Mouse (Mus musculus): ENCODE data around the gene Npm3.

Npm3 gene

DNA sequence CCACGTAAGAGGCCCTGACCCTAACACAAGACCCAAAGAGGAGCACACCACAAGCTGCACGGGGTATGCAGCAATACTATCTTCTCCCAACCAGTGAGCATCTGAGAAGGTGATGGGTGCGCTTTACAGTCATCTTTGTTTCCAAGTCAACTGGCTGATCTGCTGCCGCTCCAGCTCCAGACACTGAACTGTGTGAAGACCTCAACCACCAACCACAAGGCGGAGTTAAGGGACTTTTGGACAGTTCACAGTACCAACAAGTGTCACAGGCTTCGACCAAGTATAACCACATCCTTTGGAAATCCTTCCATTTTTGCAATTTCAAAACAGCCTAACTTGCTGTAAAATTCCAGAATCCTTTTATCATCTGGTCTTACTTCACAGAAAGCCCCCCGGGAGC is 2.5 kb upstream of the Npm3 start:
- DNase-seq, result no peak

DNA sequence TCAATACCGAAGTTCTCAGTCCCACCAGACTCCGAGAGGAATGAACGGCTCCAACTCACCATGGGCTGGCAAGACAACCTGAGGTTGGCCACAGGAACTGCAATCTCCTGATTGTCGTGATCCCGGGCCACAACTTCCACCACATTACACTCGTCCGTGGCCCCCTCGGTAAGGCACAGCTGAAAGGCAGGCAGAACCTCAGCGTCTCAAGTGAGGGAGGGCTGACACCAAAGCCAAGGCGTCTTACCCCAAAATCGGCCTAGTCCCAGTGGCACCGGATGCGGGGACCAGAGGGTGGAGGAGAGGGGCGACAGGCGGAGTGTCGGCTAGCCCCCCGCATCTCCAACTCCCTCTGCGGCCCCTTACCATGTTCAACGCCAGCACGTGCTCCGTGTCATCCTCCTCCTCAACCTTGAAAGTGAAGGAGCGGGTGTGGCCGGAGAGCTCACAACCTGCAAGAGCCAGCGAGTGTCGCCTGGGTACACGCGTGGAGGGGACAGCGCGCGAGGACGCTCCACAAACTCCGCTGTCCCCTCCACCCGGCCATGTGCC is 624 bp downstream of the Npm3 start:
- no peak for DNase-seq

DNA sequence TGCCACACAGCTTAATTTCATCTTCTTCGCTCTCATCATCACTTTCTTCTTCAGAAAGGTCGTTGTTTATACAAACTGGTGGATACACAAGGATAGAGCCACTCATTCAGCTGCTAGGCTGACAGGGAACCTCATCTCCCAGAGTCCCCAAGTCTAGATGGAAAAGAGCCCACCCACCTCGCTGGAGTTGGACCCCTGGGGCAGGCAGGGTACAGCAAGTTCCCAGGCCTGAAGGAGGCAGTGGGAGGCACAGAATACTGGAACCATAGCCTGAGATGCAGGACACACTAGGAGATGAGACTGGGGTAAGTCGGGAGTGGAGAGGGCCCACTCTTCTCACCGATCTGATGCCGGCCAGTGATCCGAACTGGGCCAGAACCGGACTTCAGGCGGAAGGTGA is 1.2 kb downstream of the Npm3 start:
- DNase-seq, result no peak

DNA sequence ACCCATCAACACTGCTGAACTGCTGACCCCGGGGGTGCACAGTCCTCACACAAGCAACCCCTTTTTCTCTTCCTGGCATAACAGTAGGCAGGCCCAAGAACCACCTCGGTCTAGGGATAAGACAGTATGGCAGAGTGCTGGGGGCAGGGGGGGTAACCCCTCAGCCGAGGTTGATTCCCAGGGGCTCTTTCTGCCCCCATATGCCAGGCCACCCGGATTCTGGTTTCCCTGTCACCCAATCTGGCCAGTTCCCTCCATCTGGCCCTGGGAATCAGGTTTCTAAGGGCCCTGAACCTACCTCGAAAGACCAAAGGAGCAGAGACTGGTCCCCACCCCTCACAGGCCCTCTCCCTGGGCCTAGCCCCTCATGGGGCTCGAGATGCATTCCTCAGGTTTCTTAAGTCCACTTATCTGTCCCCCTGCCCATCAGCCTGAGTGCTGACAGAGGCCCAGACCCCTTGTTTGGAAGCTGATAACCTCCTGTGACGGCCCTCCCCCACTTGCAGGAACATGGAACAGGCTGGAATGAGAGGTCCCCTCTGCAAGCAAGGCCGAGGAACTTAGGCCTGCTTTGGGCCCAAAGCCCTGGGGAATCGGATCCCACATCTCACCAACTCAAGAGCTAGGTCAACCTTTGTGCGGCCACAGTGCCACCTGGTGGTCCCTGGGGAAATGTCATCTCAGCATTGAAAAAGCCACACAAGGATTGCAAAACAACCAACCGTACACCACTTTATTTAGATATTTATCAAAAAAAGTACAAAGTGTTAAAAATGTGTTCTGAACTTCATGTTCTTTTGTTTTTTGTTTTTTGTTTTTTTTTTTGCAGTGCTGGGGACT is 2.1 kb downstream of the Npm3 start:
- peak; percentile 86 for DNase-seq

DNA sequence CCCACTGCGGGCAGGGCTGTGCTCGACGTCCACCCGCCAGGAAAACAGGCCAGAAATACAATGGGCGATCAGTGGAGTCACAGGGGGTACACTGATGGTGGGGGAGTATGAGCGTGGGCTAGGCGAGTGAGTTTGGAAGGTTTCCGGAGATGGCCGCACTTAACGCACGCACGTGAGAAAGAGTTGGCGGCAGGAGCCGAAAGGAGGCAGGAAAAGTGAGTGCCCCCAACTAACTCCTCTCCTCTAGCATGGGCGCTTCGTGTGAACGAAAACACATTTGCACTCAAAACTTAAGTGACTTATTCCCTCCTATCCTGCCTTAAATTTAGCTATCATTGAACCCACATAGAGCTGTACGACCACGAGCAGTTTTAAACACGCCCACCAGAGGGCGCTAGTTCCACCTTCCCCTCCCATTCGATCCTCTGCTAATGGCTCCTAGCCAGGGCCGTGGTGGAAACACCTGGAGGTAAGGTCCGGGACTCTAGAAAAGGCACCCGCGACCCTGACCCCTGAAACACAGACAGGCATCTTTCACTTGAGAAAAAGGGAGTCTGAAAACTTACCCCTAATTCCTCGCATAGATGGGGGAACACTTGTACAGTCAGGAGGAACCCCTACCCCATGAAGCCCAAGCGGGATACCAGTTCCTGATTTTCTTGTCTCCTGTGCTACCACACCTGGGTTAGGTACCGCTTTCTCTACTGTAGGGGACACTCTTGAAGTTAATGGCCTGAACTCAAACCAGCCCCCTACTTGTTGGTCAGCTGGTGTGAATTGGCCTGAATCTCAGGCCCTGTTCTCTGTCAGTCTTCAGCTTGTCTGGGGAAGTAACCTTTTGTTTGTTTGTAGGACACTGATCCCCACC is 3.0 kb downstream of the Npm3 start:
- peak; percentile 77 for DNase-seq

DNA sequence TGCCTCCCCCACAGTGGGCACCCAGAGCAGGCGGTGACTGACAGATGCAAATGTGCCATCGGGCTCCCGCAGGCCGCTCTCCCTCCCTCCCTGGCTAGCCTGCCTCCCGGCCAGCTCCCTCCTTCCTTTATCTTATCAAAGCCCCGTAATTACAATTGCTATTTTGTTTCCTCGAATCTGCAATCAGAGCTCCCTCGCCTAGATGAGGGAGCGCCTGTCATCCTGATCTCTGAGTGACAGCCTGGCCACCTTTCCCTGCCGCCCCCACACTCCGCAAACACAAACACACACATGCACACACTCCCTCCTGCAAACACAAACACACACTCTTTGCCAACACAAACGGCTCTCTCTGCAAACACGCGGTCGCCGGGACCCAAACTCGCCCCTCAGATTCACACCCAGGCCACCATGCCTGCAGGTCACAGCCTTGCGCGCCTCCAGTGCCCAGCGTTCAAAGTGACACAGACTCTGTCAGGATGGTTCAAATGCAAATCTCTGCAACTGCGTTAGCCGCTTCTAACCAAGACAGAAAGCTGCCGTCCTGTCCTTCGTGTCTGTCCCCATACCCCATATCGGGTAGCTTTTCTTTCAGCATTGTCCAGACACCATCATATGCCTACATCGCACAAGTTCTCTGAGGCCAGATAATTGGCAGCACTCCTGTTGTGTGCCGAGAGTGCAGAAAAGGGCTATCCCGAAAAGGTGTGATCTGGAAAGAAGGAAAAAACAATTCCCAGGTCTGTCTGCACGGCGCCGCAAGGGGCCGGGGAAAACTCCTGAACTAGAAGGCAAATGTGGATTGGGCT is 3.8 kb downstream of the Npm3 start:
- no peak for DNase-seq

DNA sequence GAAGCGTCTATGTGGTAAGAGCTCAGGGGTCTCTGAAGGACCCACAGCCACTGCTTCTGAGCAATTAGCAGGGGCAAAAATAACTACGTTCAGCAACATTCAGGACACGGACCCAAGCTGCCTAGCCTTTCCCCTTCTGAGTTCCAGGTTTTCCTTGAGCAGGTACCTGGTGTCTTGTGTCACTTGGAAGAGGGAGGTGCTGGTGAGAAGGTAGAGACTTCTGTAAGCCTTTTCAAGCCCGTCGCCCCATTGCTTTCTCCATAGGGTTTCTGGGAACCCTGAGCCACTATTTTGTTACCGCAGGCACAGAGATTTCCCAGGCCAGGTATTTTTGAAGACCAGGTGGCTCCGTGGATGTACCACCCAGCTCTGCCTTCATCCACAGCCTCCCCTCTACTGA is 5.8 kb downstream of the Npm3 start:
- DNase-seq, result no peak

DNA sequence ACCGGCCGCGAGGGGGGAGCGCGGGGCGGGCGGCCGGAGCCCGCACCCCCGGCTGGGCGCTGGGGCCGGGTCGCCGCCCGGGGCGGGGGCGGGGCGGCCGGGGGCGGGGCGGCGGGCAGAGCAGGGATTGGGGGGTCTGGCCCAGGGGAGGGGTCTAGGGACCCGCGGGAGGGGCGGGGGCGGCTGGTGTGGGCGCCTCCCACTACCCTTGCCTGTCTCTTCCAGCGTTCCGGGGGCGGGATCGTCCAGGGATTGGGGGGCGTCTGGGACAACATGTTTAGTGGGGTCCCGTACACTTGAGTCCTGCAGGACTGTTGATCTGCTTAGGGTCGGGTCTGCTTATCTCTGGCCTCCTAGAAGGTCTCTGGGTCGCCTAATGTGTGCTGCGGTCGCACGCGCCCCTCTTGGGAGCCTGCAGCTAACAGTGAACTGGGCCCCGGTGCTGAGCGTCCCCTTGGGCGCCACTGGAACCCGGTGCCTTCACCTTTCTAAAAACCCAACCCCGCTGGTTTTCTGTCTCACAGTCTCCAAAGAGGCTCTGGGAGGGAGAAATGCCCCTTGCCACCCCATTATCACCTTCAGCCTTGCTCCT is 6.3 kb downstream of the Npm3 start:
- DNase-seq, result peak; percentile 44

DNA sequence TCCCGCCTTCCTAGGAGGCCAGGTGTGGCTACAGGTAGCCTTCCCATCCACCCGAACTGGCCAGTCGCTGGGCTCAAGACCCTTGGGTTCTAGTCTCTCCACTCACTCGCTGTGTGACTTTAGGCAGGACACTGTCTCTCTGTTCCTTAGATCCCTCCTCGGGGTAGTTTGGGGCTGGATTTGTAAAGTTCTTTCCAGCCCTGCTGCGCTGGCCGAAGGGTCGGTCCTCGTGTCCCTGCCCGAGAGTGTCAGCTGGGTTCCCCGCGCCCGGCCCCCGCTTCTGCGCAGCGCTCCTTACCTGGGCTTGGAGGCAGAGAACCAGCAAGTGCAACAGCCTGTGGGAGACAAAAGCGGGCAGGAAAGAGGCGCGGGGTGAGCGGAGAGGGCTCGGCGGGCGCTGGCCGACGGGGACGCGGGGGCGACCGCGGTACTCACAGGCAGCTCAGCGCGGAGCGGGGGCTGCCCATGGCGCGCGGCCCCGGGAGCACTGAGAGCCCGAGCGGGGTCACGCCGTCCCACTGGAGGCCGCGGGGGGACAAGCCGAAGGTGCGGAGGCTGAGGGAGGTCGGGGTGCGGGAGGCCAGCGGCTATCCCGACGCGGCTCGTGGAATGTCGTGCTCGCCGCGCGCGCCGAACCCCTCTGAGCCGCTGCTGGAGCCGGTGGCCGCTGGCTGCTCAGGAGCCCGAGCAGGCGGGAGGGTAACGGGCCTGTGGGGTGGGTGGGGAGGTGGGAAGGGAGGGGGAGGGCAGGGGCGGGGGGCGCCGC is 7.0 kb downstream of the Npm3 start, which contains the start of gene Fgf8:
Fgf8 (minus strand) TSS at position 698 of the 766 bp plus-strand sequence.
- peak; percentile 60 for DNase-seq

DNA sequence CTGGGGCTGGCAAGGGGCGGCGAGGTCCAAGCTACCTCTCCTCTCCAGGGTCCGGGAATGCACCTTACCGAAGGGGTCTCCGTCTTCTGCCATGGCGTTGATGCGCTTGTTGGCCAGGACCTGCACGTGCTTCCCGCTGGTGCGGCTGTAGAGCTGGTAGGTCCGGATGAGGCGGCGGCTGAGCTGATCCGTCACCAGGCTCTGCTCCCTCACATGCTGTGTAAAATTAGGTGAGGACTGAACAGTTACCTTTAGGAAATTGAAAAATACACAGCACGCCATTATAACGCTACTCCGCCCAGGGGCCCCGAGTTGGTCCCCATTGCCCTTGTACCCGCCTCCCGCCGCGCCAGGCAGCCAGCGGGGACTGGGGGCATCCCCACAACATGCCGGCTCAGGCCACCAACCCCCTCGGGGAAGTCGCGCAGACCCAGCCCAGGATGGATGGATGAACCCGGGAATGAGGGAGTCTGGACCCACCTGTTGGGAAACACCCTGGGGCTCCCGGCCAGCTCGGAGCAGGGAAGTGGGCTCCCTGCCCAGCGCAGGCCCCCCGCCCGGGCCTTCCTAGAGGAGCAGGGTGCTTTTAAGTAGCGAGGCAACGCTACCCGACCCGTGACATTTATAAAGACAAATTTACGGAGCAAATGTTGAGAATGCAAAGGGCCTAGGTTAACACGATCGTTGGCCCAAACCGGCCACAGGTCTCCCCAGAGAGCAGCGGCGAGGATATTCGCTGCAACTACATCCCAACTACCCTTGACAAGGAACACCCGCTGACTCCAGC is 7.8 kb downstream of the Npm3 start:
- DNase-seq, result no peak

DNA sequence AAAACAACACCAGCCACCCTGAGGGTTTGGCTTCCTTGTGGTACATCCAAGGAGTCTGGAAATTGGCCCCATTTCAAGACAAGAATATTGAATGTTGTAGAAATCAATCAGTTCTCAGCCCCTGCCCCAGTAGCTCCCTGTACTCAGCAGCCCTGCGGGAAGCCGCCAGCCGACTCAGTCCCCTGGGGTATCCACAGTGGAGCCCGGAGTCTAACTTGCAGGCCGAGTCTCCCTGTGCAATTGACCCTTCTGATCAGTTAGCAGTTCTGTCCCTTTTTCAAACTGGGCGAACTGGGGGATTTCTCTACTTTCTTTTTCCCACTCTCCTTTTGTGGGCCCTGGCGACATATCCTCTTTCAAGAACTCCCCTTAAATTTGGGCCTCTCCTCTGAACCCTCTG is 8.6 kb downstream of the Npm3 start:
- DNase-seq, result no peak

DNA sequence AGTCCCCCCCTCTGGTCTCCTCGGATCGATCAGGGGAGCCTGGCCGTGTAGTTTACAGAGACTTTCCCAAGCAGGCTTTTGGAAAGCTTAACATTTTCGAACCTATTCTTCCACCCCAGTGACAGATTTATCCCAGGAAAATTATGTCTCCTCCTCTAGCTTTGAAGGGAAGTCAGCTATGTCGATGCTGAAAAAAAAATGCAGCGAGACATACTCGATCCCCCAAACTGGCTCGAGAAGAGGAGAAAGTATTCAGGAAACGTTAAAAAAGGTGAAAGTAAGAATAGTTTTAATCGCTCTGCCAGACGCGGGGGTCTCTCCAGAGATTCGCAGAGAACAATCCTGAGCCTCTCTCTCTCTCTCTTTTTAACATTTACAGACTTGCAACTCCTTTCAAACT is 9.2 kb downstream of the Npm3 start:
- no peak for DNase-seq

DNA sequence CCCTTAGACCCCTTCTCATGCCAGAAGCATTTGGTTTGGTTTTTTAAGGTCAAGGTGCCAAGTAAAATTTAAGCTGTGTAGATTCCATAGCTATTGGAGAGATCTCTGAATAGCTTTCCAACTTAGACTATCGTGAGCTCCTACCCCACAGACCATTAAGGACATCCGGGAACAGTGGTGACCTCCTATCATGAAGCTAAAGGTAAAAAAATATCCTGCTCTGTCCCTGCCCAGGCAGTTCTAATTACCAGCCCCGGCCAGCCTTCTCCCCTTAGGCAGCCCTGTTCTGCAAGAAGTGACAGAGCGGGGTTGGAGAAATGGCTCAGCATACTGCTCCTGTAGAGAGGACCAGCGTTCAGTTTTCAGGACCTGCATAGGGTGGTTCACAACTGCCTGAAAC is 10.9 kb downstream of the Npm3 start:
- no peak for DNase-seq

DNA sequence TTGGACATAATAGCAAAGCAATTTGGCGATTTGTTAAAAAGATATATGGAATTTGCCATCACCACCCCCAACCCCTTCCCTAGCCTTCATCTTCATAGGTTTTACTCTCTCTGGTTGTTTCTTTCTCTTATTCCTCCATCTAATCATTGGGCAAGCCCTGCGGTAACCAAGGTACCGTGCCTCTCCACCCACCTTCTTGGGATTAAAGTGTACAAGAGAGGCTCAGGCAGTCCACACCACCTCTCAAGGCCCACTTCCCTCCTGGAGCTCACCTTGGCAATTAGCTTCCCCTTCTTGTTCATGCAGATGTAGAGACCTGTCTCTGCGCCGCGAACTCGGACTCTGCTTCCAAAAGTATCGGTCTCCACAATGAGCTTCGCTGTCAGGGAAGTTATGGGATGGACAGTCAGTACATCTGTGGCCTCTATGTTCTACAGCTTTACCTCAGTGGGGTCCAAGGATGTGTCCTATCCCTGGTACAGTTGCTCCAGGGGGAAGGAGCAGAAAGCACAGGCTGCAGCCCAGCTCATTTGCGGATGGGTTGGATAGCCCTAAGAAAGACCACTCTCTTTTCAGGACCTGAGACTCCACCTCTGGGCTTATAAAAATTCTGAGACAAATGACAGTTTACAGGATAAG is 11.4 kb downstream of the Npm3 start:
- DNase-seq, result no peak

DNA sequence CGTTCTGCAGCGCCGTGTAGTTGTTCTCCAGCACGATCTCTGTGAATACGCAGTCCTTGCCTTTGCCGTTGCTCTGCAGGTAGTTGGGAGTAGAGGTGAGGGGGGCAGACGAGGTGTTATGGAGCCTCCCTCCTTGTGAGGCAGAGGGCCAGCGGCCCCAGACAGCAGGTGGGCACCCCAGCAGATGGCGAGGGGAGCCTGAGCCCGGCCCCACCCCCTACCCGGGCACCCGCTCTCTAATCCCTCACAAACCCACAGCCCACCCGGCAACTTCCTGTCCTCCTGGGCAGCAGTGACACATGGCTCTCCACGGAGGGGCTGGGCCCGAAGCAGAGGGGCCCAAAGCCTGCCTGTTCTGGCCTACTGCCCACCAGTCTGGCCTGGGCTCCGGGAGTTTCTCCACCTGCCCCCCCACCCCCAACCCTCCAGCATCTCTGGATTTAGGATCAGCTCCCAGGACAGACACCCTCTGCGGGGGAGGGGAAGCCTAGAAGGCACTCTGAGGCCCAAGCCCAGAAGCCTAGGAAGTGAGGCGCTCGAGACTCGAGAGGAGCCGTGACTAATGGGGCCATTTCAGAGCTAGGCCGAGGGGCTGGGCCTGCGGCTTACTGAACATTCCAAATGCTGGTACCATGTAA is 12.1 kb downstream of the Npm3 start:
- DNase-seq, result peak; percentile 67

DNA sequence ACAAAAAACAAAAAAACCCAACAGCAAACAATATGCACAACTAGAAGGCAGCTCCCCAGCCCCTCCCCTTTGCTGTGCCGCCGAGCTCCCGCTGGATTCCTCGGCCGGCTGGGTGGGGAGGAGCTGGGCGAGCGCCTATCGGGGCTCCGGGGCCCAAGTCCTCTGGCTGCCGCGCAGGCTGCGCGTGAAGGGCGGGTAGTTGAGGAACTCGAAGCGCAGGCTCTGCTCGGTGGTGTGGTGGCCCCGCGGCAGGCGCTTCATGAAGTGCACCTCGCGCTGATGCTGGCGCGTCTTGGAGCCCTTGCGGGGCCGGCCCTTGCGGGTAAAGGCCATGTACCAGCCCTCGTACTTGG is 12.6 kb downstream of the Npm3 start:
- DNase-seq, result peak; percentile 76

DNA sequence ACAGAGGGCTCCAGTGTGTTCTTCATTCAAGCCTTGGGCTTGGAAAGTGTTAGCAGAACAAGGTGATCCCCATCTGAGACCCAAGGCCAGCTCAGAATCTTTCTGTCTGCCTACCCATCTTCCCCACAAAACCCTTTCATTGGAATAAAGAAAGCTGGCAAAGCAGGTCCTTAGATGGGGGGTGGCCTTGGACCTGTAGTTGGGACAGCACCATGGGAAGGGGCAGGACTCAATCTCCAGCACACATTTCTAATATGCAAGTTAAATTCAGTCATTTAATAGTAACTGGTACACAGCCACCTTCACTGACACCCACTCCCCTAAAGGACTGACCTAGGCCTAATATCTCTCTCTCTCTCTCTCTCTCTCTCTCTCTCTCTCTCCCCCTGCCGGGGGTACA is 13.2 kb downstream of the Npm3 start:
- no peak for DNase-seq

DNA sequence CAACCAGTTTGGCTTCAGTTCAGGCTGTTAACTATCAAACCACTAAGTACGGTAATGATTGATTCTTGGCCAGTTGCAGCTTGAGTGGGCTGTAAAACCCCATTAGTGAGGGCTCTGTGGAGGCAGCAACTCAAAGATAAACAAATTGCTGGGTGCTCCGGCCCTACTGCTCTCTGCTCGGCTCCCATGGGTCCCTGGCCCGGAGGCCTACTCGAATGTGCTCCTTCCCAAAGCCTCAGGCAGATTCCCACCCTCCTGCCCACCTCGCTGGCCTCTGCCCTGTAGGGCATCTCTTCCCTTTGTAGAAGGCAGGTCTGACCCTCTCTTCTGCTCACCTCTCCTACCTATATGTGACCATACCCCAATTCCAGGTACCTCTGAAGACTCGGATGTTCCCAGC is 14.6 kb downstream of the Npm3 start:
- DNase-seq, result no peak

DNA sequence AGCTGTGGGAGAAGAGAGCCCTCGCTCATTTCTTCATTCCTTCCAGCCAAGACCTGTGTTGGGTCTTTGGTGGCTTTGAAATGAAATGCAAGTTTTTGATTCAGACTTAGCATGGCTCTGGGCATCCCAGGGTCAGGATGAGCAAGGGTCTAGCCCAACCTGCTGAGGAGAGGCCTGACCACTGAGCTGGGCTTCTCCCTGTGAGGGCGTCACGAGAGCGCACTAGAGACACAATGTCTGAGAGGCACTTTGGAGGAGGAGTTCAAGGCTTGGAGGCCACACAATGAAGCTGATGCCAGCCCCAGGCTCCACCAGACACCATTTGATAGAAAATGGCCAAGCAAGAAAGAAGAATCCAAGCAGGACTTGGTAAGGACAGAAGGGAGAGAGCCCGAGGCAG is 15.2 kb downstream of the Npm3 start:
- DNase-seq, result no peak

DNA sequence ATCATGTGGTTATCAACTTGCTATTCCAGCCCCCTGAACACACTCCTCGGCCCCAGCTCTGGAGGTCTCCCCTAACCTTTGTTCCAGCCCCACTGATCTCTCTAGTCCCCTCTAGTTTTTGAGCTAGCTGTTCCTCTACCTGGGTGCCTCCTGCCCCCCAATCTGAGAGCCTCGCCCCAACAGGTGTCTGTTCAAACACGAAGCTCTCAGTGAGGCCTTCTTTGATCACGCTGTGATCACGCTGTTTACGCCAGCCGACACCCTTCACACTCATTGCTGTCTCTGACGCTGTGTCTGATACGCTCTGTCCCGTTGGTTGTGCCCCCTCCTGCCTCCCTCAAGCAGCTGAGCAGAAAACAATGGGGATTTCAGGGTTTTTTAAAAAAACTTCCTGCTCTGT is 15.8 kb downstream of the Npm3 start:
- DNase-seq, result no peak
